Comparison of ENCODE assay signal across 1 mouse cellular context in genomic region chr1:131527281-131528080, GRCm38 (mm10).
TF ChIP-seq lines count a peak whose summit lies in the region.

Gene Srgap2, minus strand, starts transcription at chr1:131527352.
Gene Fam72a, plus strand, starts transcription at chr1:131527903.

TF ChIP-seq in CH12.LX, 34 proteins besides CTCF, POLR2A, EP300 and RAD21 (continued from another document):
- TF ChIP-seq MYC (IDR thresholded peaks at IDR 0.05; ENCODE audit: low read depth, low read length) (peak; percentile 94), USF2 (conservative IDR thresholded peaks at IDR 0.05; ENCODE audit: low read depth, low read length) (no peak), KAT2A (IDR thresholded peaks at IDR 0.05; ENCODE audit: insufficient replicate concordance, low read length) (peak; percentile 44; the same call in 1 of the 2 replicates), MXI1 (IDR thresholded peaks at IDR 0.05; ENCODE audit: low read depth, low read length) (peak; percentile 99), TBP (conservative IDR thresholded peaks at IDR 0.05; ENCODE audit: low read depth, low read length) (peak; percentile 95), E2F4 (IDR thresholded peaks at IDR 0.05; ENCODE audit: insufficient replicate concordance, low read depth, low read length) (peak; percentile 93)
